Comparison of ENCODE assay signal across 16 mouse cellular contexts in genomic region chr9:41913911-41914310, GRCm38 (mm10).
"Had no signal": no experiment of that assay in that cellular context is flagged by ENCODE, and none has a peak within 500 bp of the region (broad histone marks: within the 10 kb centered on the region; RNA-seq: fewer than 3 reads in every experiment).

No protein-coding gene starts in this region.

- ATAC-seq: liver, postnatal 0 days; lung, postnatal 0 days had no signal

- H3K27me3 ChIP-seq: limb, embryonic 15.5 days; megakaryocyte, embryonic 14.5 days had no signal

- H3K9ac ChIP-seq: limb, embryonic 15.5 days; liver, embryonic 14.5 days; liver, postnatal 0 days; lung, embryonic 14.5 days had no signal

- H3K9me3 ChIP-seq: megakaryocyte, embryonic 14.5 days; midbrain, embryonic 10.5 days had no signal

- DNase-seq: kidney, adult 18-20 months; kidney, adult 9 months; kidney, postnatal 25 days; layer of hippocampus, adult 9-11 months; liver, postnatal 0 days; lung, embryonic 14.5 days; thymus, adult 18-20 months; thymus, postnatal 36 days had no signal

- H3K4me3 ChIP-seq: layer of hippocampus, adult 2 months; limb, embryonic 15.5 days; megakaryocyte, embryonic 14.5 days; midbrain, embryonic 10.5 days had no signal

- H3K4me2 ChIP-seq: limb, embryonic 15.5 days; liver, embryonic 11.5 days; lung, embryonic 14.5 days had no signal

- H3K4me1 ChIP-seq: megakaryocyte, embryonic 14.5 days had no signal

- H3K27ac ChIP-seq: layer of hippocampus, adult 2 months; liver, embryonic 14.5 days; macrophage; midbrain, embryonic 10.5 days had no signal

- H3K36me3 ChIP-seq: limb, embryonic 15.5 days; midbrain, embryonic 10.5 days had no signal
